Mouse (Mus musculus) left cerebral cortex, adult 18-20 months (tissue): ENCODE measurements at regions not wholly inside any gene's neighbourhood (a gene's known extent, or its start where the extent isn't known, plus 50 kb on each side); places are given as distances from the start of the nearest gene placed in this dataset.
"Not testable (repeated sequence)": the region's sequence is repeated elsewhere in the genome, so short reads cannot be mapped to it uniquely, and the experiment has no call there.

Source experiments
- DNase-seq, 2 experiments: peaks; one replicate each; pipeline ENCODE4 v3.0.0; 2021 to 2022; ENCODE audit warnings: low spot score in 2 of 2, mixed read lengths in 1 of 2

- DNase-seq: no peak
Observed at GRCm38 (mm10) chr6:79619991-79620390, 197.7 kb upstream of the Gm20594 start.

GRCm38 (mm10) chr6:79631683-79632082 is 186.0 kb upstream of the Gm20594 start:
- not testable (repeated sequence) for DNase-seq

- peak in 1 of 2 experiments; percentile 9 for DNase-seq
Observed at GRCm38 (mm10) chr6:79651286-79651685, 166.4 kb upstream of the Gm20594 start.
